Mouse (Mus musculus) embryo, embryonic 9.5 days (tissue): ENCODE results near the gene Trpm1.
A peak's percentile ranks its signal among the peaks of the same experiment; 100 is the strongest.

Experiments
- DNase-seq: peaks from one replicate; pipeline ENCODE4 v3.0.0-alpha.2; 2017; ENCODE audit errors: extremely low spot score

The Trpm1 gene

DNA sequence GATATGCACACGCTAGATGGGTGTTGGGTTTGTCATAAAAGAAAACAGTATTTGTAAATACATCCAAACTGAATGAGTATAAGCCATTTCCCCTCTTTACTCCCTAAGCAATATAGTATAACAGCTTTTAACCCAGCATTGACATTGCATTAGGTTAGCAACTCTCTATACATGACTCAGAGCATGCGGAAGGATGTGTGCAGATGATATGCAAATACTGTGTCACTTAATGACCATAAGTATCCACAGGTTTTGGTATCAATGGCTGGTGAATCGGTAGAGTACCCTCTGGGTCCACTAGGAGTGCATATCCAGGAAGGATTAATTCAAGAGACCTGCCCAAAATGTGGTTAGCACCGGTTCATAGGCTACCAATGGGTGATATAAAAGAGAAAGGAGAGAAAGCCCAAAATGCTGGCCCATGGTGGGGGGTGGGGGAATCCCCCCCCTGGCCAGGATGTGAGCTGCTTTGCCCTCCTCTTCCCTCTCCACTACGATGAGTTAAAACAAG, 80.7 kb downstream of the Trpm1 start:
- DNase-seq = no peak

DNA sequence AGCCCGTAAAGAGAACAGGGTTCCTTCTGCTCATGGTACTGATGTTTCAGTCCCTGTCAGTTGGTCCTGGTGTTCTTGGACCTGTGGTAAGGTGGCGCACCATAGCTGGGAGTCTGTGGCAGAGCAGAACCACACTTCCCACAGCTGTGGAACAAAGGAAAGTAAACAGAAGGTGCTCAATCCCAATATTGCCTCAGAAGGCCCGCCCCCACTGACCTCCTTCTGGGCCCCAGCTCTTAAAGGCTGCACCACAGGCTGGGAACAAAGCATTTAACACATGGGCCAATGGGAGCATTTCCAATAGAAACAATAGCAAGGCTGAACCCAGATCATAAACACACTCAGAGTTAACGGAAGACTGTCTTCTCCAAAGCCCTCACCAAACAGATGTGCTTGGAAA, 82.9 kb downstream of the Trpm1 start:
- DNase-seq = no peak

GRCm38 (mm10) chr7:64237747-64238146, 84.1 kb downstream of the Trpm1 start:
- no peak for DNase-seq

DNA sequence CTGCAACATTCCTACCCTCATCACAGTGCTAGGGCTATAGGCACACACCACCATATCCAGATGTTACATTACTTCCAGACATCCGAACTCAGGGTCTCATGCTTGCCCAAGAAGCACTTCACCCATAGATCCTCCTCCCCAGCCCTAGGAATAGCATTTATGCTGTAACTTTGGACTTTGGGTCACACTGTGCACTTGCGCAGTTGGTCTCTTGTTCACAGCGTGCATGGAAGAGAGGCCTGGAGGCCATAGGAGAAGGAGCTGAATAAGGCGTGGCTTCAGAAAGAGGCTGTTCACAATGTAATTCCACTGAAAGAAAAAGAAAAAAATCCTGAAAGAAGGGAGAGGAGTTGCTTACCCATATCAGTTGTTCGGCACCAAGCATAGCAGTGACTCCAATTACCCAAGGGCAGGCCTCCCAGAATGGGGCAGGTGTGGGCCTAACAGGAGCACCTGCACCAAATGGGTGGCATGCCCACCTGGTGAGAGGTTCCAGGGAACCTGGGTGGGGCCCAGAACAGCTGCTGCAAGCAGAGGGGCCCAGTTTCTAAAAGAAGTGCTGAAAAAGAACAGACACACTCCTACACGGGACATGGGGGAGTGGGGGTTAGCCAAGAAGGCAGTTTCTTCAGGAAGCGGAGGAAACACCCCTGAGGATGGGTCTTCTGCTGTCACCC, 84.9 kb downstream of the Trpm1 start:
- DNase-seq = no peak

DNA sequence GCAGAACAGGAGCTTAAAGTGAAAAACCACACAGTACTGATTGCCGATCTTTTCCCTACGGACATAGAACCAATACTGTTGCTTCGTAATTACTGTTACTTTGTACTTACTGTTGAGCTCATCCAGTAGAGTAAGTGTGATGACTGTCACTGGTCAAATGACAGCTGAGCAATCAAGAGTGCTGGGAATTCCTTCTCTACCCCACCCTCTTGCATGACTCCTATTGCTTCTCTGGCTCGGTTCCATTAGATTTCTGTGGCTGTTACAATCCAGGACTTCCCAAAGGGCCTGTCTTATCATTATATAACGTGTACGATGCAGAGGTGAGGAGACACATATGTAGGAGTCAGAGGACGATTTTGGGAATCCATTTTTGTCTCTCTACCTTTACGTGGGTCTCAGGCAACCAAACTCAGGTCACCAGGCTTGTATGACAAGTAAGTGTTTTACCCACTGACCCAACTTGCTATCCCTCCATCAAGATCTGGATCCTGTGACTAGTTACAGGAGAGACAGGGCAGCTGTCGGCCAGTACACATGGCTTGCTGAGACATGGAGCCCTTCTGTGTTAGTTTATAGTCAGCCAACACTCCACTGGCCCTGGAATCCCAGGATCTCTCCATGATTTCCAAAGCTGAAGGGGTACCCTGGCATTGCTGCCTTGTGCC, 85.6 kb downstream of the Trpm1 start:
- no peak for DNase-seq

DNA sequence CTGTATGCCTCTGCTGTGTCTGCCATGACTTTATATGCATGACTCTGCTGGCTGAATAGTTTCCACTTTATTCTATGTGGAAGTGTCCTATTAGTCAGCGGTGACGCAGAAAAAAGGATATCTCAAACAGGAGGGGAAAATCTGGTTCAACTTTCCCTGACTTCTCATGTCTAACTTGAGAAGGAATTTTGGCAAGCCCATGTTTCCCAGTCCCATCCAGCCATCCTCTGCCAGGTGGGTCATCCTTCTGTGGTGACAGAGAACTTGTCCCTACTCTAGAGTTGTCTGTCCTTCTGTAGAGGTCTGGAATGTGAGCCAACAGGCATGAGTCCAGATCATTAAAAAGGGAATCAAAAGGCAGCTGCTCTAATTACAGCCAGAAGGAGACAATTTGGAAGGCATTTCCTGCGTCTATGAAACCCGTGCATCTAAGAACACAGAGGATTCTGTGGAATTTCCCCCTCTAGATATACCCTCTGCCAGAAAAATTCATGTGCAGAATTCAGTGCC, 86.2 kb downstream of the Trpm1 start:
- DNase-seq = no peak

DNA sequence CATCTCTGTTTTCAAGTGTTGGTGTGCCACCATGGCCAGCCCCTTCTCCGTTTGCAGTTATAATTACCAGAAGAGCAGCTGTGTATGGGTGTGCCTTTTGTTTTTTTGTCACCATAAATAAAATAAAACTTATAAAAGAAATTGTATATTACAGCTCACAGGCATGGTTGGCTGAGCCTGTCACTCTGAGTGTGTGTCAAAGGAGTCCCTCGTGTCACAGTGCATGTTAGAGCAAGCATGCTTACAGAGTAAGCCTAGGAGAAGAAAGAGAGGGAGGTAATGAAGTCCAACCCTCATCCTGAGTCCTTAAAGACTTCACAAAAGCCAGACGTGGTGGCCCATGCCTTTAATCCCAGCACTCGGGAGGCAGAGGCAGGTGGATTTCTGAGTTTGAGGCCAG, 88.8 kb downstream of the Trpm1 start:
- DNase-seq = no peak

- no peak for DNase-seq
Observed at GRCm38 (mm10) chr7:64244371-64244770, 90.7 kb downstream of the Trpm1 start.

GRCm38 (mm10) chr7:64246713-64247112, 93.1 kb downstream of the Trpm1 start:
- DNase-seq = no peak

DNA sequence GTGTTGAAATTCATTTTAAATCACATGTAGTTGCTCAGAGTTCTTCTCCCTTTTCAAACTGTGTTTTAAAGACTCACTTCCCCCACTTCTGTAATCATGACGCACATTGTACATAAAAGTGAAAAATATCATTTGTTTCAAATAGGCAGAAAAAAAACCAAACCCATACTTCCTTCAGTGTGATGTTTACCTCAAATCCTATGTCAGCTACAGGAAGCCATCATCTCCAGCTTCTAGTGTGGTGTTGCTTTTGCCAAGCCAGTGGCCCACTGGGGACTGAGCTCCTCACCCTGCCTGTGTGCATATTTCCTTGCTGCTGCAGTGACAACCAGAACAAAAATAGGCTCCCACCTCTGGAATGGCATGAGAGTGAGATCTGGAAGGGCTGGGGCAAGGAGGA, 94.7 kb downstream of the Trpm1 start:
- no peak for DNase-seq

- no peak for DNase-seq
Observed at GRCm38 (mm10) chr7:64249715-64250114, 96.1 kb downstream of the Trpm1 start.

GRCm38 (mm10) chr7:64250417-64250816, 96.8 kb downstream of the Trpm1 start:
- DNase-seq = no peak

GRCm38 (mm10) chr7:64253736-64254135, 100.1 kb downstream of the Trpm1 start:
- DNase-seq = no peak

- DNase-seq = no peak
Observed at GRCm38 (mm10) chr7:64265502-64266279, 112.1 kb downstream of the Trpm1 start.

- no peak for DNase-seq
Observed at GRCm38 (mm10) chr7:64266587-64266986, 113.0 kb downstream of the Trpm1 start.

GRCm38 (mm10) chr7:64271926-64272325, 118.3 kb downstream of the Trpm1 start:
- peak; percentile 19 for DNase-seq

DNA sequence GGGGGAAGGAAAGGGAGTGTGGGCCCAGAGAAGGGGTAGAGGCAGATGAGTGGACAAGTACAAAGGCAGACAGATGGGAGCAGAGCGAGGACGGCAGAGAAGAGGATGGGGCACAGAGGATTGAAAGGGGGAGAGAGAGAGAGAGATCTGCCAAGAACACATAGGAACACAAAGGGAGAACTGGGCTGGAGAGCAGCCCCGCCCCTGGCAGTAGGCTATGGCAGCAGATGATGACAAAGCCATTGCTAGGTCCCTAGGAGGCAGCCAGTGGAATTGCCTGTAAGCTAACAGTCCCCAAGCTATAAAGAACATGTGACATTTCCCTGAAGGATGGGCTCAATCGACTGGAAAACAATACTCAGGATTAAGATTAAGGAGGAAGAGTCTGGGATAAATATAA, 121.9 kb downstream of the Trpm1 start:
- no peak for DNase-seq

- no peak for DNase-seq
Observed at GRCm38 (mm10) chr7:64276921-64277320, 123.3 kb downstream of the Trpm1 start.

GRCm38 (mm10) chr7:64278526-64278925, 124.9 kb downstream of the Trpm1 start:
- DNase-seq = no peak

DNA sequence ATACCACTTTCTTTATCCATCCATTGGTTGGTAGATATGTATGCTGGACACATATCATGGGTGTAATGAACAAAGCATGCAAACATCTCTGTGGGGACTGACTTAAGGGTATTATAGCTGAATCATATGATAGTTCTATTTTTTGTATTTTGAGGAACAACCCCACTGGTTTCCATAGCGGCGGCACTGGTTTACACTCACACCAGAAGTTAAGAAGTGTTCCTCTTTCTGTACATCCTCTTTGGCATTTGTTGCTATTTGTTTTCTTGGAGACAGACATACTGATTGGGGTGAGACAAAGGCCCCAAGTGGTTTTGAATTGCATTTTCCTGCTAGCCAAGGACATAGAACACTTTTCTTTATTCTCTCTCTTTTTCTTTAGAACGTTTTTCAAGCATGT, 125.9 kb downstream of the Trpm1 start:
- no peak for DNase-seq

DNA sequence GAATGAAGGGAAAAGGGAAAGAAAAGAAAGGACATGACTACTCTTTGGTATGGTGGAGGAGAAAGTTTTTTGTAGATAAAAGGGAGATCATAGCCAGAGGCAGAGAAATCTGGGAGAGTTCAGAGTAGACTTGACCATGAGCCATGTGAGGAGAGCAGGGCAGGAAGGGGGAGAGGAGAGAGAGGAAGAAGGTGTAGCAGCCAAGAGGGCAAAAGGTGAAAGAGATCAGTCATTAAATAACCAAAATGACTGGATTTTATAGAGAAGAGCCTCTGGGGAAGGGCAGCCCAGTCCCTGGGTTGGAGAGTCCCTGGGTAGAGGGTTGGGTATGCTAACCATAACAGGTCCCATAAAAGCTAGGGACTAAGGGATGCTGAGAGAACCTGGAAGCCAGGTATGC, 132.9 kb downstream of the Trpm1 start:
- no peak for DNase-seq

GRCm38 (mm10) chr7:64287414-64288091, 133.9 kb downstream of the Trpm1 start, which contains the start of gene Mtmr10:
Mtmr10 (plus strand) TSS chr7:64287653.
- DNase-seq = peak; percentile 96
